Mouse (Mus musculus) forebrain, embryonic 10.5 days (tissue): ENCODE data around the gene Tnni2. TPM values are rescaled to one million over a fixed set of nuclear protein-coding genes. Genes with fewer than 3 reads are reported as not detected.
A peak's percentile ranks its signal among the peaks of the same experiment; 100 is the strongest.

Source experiments
- DNase-seq: peaks from one replicate; pipeline ENCODE4 v3.0.0-alpha.2; 2017; ENCODE audit warnings: low spot score; ENCODE audit errors: extremely low spot score
- H3K27ac ChIP-seq: fragments of 300-500 bp; sonication (generic); 2 replicates; pipeline ENCODE4 v1.5.1; 2016; ENCODE audit warnings: mild to moderate bottlenecking
- H3K27me3 ChIP-seq: fragments of 300-500 bp; sonication (generic); 2 replicates; pipeline ENCODE4 v1.6.1; 2016; ENCODE audit warnings: mild to moderate bottlenecking; ENCODE audit not compliant: poor library complexity, severe bottlenecking
- H3K36me3 ChIP-seq: fragments of 300-500 bp; sonication (generic); replicated peaks from 2 replicates; pipeline ENCODE4 v1.6.1; 2016; ENCODE audit warnings: mild to moderate bottlenecking, moderate library complexity
- H3K4me1 ChIP-seq: fragments of 300-500 bp; sonication (generic); 2 replicates; pipeline ENCODE4 v1.6.1; 2016
- H3K4me3 ChIP-seq: fragments of 300-500 bp; sonication (generic); 2 replicates; pipeline ENCODE4 v1.5.1; 2016; ENCODE audit warnings: mild to moderate bottlenecking, moderate library complexity
- H3K9me3 ChIP-seq: fragments of 300-500 bp; sonication (generic); 2 replicates; pipeline ENCODE4 v1.6.1; 2016; ENCODE audit warnings: mild to moderate bottlenecking, moderate library complexity
- WGBS: fragments of 180-500 bp; shearing (Covaris S2); methylation state at CpG from one replicate; pipeline ENCODE4 v1.1.7; 2016; 5-methylcytosine and 5-hydroxymethylcytosine counted together
- polyA plus RNA-seq: library from polyadenylated mRNA; unstranded; fragments of >200 nt; fragmentation: Nextera tagmentation; extraction: Ambion mirVana; gene quantifications from 2 replicates; pipeline ENCODE4 v1.2.1, GENCODE M21; 2016

The Tnni2 gene
- polyA plus RNA-seq, 1 experiment from 2014 or later = 1.4 TPM

GRCm38 (mm10) chr7:142454706-142455105 lies 13.1 kb downstream of the Tnni2 start:
- Histone ChIP-seq H3K4me1 (peaks cover 56% of the 10 kb centered on the region), H3K4me3 (no peak overlapping the region), H3K27me3 (no peaks in the 10 kb centered on the region), H3K27ac (peak overlapping the region; percentile 87), H3K9me3 (no peaks in the 10 kb centered on the region), H3K36me3 (no peaks in the 10 kb centered on the region)
- WGBS = 24% methylated on average over 1 of the region's 1 CpGs
- no peak for DNase-seq

- peak overlapping the region; percentile 87 for H3K27ac ChIP-seq
- 54% methylated on average over 2 of the region's 2 CpGs for WGBS
Measured at GRCm38 (mm10) chr7:142455251-142455650, 13.6 kb downstream of the Tnni2 start.

GRCm38 (mm10) chr7:142456806-142457205 lies 15.2 kb downstream of the Tnni2 start:
- no peaks in the 10 kb centered on the region for H3K27me3 ChIP-seq
- DNase-seq = no peak
- no peak overlapping the region for H3K4me3 ChIP-seq
- 82% methylated on average over 3 of the region's 3 CpGs for WGBS
- no peaks in the 10 kb centered on the region for H3K9me3 ChIP-seq
- peaks cover 56% of the 10 kb centered on the region for H3K4me1 ChIP-seq
- H3K36me3 ChIP-seq = no peaks in the 10 kb centered on the region
- H3K27ac ChIP-seq = peak overlapping the region; percentile 87

More at GRCm38 (mm10) chr7:142455251-142455650, 13.6 kb downstream of the Tnni2 start:
- no peaks in the 10 kb centered on the region for H3K27me3 ChIP-seq
- no peak overlapping the region for H3K4me3 ChIP-seq
- H3K36me3 ChIP-seq = no peaks in the 10 kb centered on the region
- no peaks in the 10 kb centered on the region for H3K9me3 ChIP-seq
- H3K4me1 ChIP-seq = peaks cover 56% of the 10 kb centered on the region
- DNase-seq = no peak

GRCm38 (mm10) chr7:142457227-142457811 lies 15.7 kb downstream of the Tnni2 start:
- H3K36me3 ChIP-seq = no peaks in the 10 kb centered on the region
- no peak overlapping the region for H3K4me3 ChIP-seq
- H3K27ac ChIP-seq = peak overlapping the region; percentile 87
- H3K4me1 ChIP-seq = peaks cover 56% of the 10 kb centered on the region
- H3K27me3 ChIP-seq = no peaks in the 10 kb centered on the region
- H3K9me3 ChIP-seq = no peaks in the 10 kb centered on the region
- DNase-seq = no peak
- WGBS = 32% methylated on average over 3 of the region's 3 CpGs

- 54% methylated on average over 2 of the region's 2 CpGs for WGBS
- peak; percentile 47 for DNase-seq
- no peaks in the 10 kb centered on the region for H3K9me3 ChIP-seq
- H3K4me3 ChIP-seq = no peak overlapping the region
- H3K27me3 ChIP-seq = no peaks in the 10 kb centered on the region
- H3K27ac ChIP-seq = peak overlapping the region; percentile 87
- H3K4me1 ChIP-seq = peaks cover 56% of the 10 kb centered on the region
- H3K36me3 ChIP-seq = no peaks in the 10 kb centered on the region
Measured at GRCm38 (mm10) chr7:142458026-142458425, 16.4 kb downstream of the Tnni2 start.

GRCm38 (mm10) chr7:142458676-142459298 lies 17.2 kb downstream of the Tnni2 start:
- Histone ChIP-seq H3K9me3 (no peaks in the 10 kb centered on the region), H3K27ac (peak overlapping the region; percentile 87), H3K36me3 (no peaks in the 10 kb centered on the region), H3K27me3 (no peaks in the 10 kb centered on the region; the same call in 1 of the 2 replicates), H3K4me1 (peaks cover 52% of the 10 kb centered on the region), H3K4me3 (no peak overlapping the region)
- DNase-seq = no peak
- WGBS = 88% methylated on average over 5 of the region's 5 CpGs

- WGBS = 91% methylated on average over 2 of the region's 2 CpGs
- H3K4me1 ChIP-seq = peaks cover 49% of the 10 kb centered on the region
- H3K9me3 ChIP-seq = no peaks in the 10 kb centered on the region
- H3K4me3 ChIP-seq = no peak overlapping the region
- no peaks in the 10 kb centered on the region; the same call in 1 of the 2 replicates for H3K27me3 ChIP-seq
- H3K27ac ChIP-seq = peak overlapping the region; percentile 87
- DNase-seq = no peak
- H3K36me3 ChIP-seq = no peaks in the 10 kb centered on the region
Measured at GRCm38 (mm10) chr7:142459299-142459691, 17.7 kb downstream of the Tnni2 start.

- H3K36me3 ChIP-seq = no peaks in the 10 kb centered on the region
- DNase-seq = no peak
- H3K27me3 ChIP-seq = no peaks in the 10 kb centered on the region; the same call in 1 of the 2 replicates
- WGBS = 93% methylated on average over 7 of the region's 7 CpGs
- H3K9me3 ChIP-seq = no peaks in the 10 kb centered on the region
- H3K27ac ChIP-seq = peak within 1 kb of the TSS; percentile 87; the same call in 1 of the 2 replicates
- H3K4me1 ChIP-seq = peaks cover 35% of the 10 kb centered on the region
- no peak within 1 kb of the TSS for H3K4me3 ChIP-seq
Measured at GRCm38 (mm10) chr7:142460636-142461077, 19.0 kb downstream of the Tnni2 start, which contains the start of gene Lsp1. Lsp1 (plus strand) TSS chr7:142460809.

- H3K27me3 ChIP-seq = no peaks in the 10 kb centered on the region; the same call in 1 of the 2 replicates
- no peaks in the 10 kb centered on the region for H3K36me3 ChIP-seq
- H3K27ac ChIP-seq = 0 out of 2 replicates have a peak overlapping the region, but pooled peaks have one; percentile 44
- peaks cover 27% of the 10 kb centered on the region for H3K4me1 ChIP-seq
- WGBS = 92% methylated on average over 2 of the region's 2 CpGs
- no peak for DNase-seq
- H3K9me3 ChIP-seq = no peaks in the 10 kb centered on the region
- no peak overlapping the region for H3K4me3 ChIP-seq
Measured at GRCm38 (mm10) chr7:142461446-142461845, 19.8 kb downstream of the Tnni2 start.

- Histone ChIP-seq H3K4me3 (no peak overlapping the region), H3K27me3 (no peaks in the 10 kb centered on the region; the same call in 1 of the 2 replicates), H3K9me3 (no peaks in the 10 kb centered on the region), H3K27ac (peak overlapping the region; percentile 44; the same call in 1 of the 2 replicates), H3K36me3 (no peaks in the 10 kb centered on the region), H3K4me1 (peaks cover 20% of the 10 kb centered on the region)
- DNase-seq = no peak
- 89% methylated on average over 6 of the region's 6 CpGs for WGBS
Measured at GRCm38 (mm10) chr7:142462190-142462589, 20.6 kb downstream of the Tnni2 start.

GRCm38 (mm10) chr7:142462594-142463078 lies 21.0 kb downstream of the Tnni2 start:
- no peak overlapping the region for H3K4me3 ChIP-seq
- H3K4me1 ChIP-seq = peaks cover 15% of the 10 kb centered on the region
- no peaks in the 10 kb centered on the region for H3K9me3 ChIP-seq
- no peak for DNase-seq
- H3K27ac ChIP-seq = 0 out of 2 replicates have a peak overlapping the region, but pooled peaks have one; percentile 44
- no peaks in the 10 kb centered on the region; the same call in 1 of the 2 replicates for H3K27me3 ChIP-seq
- WGBS = 70% methylated on average over 4 of the region's 4 CpGs
- no peaks in the 10 kb centered on the region for H3K36me3 ChIP-seq

GRCm38 (mm10) chr7:142470171-142470691 lies 28.6 kb downstream of the Tnni2 start:
- Histone ChIP-seq H3K27me3 (no peaks in the 10 kb centered on the region), H3K36me3 (no peaks in the 10 kb centered on the region), H3K4me3 (no peak overlapping the region), H3K27ac (peak overlapping the region; percentile 87; the same call in 1 of the 2 replicates), H3K9me3 (no peaks in the 10 kb centered on the region), H3K4me1 (peaks cover 39% of the 10 kb centered on the region)
- WGBS = 82% methylated on average over 7 of the region's 7 CpGs
- no peak for DNase-seq
